Mouse (Mus musculus) E14TG2a.4 (cell line): Measurements from ENCODE around the gene Slc39a7.
"Not testable (repeated sequence)": the region's sequence is repeated elsewhere in the genome, so short reads cannot be mapped to it uniquely, and the experiment has no call there.

Experiments used
- H3K27me3 ChIP-seq: 2 replicates; pipeline ENCODE4 v1.6.1; 2014; ENCODE audit warnings: low read length, control low read depth; ENCODE audit not compliant: insufficient read depth
- H3K36me3 ChIP-seq: 2 replicates; pipeline ENCODE4 v1.6.1; 2014; ENCODE audit warnings: low read length, control low read depth; ENCODE audit not compliant: insufficient read depth
- H3K4me1 ChIP-seq: replicated peaks from 2 replicates; pipeline ENCODE4 v1.6.1; 2014; ENCODE audit warnings: low read depth, low read length, control low read depth
- H3K4me3 ChIP-seq: replicated peaks from 2 replicates; pipeline ENCODE4 v1.5.1; 2014; ENCODE audit warnings: mild to moderate bottlenecking, low read length
- H3K9me3 ChIP-seq: 2 replicates; pipeline ENCODE4 v1.6.1; 2014; ENCODE audit warnings: low read length, control low read depth
- CTCF ChIP-seq: conservative IDR thresholded peaks from 2 replicates; pipeline ENCODE4 v1.5.1; 2014; ENCODE audit warnings: low read length
- NANOG ChIP-seq: IDR thresholded peaks from 2 replicates; pipeline ENCODE4 v1.6.1; 2014; ENCODE audit warnings: borderline replicate concordance, low read length, mixed read lengths
- POU5F1 ChIP-seq: IDR thresholded peaks from 2 replicates; pipeline ENCODE4 v1.6.1; 2014; ENCODE audit warnings: low read length, borderline replicate concordance

The Slc39a7 gene

GRCm38 (mm10) chr17:34022414-34022783 is 9.1 kb downstream of the Slc39a7 start:
- peaks cover 39% of the 10 kb centered on the region for H3K9me3 ChIP-seq
- TF ChIP-seq CTCF (no peak), NANOG (no peak), POU5F1 (no peak)
- H3K4me3 ChIP-seq: peak overlapping the region; percentile 95
- H3K4me1 ChIP-seq: peaks cover 52% of the 10 kb centered on the region
- H3K36me3 ChIP-seq: peaks cover 26% of the 10 kb centered on the region
- H3K27me3 ChIP-seq: peaks cover 17% of the 10 kb centered on the region

GRCm38 (mm10) chr17:34021539-34022413 is 9.7 kb downstream of the Slc39a7 start:
- Histone ChIP-seq H3K9me3 (peaks cover 44% of the 10 kb centered on the region), H3K27me3 (peaks cover 16% of the 10 kb centered on the region), H3K36me3 (peaks cover 26% of the 10 kb centered on the region), H3K4me3 (peak overlapping the region; percentile 95), H3K4me1 (peaks cover 47% of the 10 kb centered on the region)
- no peak for TF ChIP-seq CTCF
- TF ChIP-seq POU5F1: no peak
- TF ChIP-seq NANOG: no peak

- TF ChIP-seq POU5F1 (no peak), CTCF (no peak), NANOG (no peak)
- H3K4me1 ChIP-seq: no peaks in the 10 kb centered on the region
- H3K4me3 ChIP-seq: no peak overlapping the region
- H3K9me3 ChIP-seq: peaks cover 51% of the 10 kb centered on the region
- H3K36me3 ChIP-seq: no peaks in the 10 kb centered on the region
- H3K27me3 ChIP-seq: no peaks in the 10 kb centered on the region
Measured at GRCm38 (mm10) chr17:34013436-34013835, 18.0 kb downstream of the Slc39a7 start.

GRCm38 (mm10) chr17:34010156-34010555 is 21.3 kb downstream of the Slc39a7 start:
- Histone ChIP-seq H3K9me3 (peaks cover 23% of the 10 kb centered on the region), H3K27me3 (peaks cover 9% of the 10 kb centered on the region; the same call in 1 of the 2 replicates), H3K4me3 (no peak overlapping the region), H3K4me1 (peaks cover 4% of the 10 kb centered on the region), H3K36me3 (no peaks in the 10 kb centered on the region)
- no peak for TF ChIP-seq NANOG
- TF ChIP-seq CTCF: no peak
- TF ChIP-seq POU5F1: no peak

GRCm38 (mm10) chr17:34006570-34006969 is 24.9 kb downstream of the Slc39a7 start:
- 0 out of 2 replicates have a peak, but pooled peaks cover 4% of the 10 kb centered on the region for H3K9me3 ChIP-seq
- peaks cover 18% of the 10 kb centered on the region for H3K27me3 ChIP-seq
- H3K4me1 ChIP-seq: peaks cover 13% of the 10 kb centered on the region
- TF ChIP-seq NANOG (no peak), POU5F1 (no peak), CTCF (no peak)
- H3K36me3 ChIP-seq: no peaks in the 10 kb centered on the region
- H3K4me3 ChIP-seq: no peak overlapping the region

- H3K27me3 ChIP-seq: peaks cover 49% of the 10 kb centered on the region
Measured at GRCm38 (mm10) chr17:34003426-34003825, 28.1 kb downstream of the Slc39a7 start.

GRCm38 (mm10) chr17:34000796-34001195 is 30.7 kb downstream of the Slc39a7 start:
- H3K9me3 ChIP-seq, H3K36me3 ChIP-seq: not testable (repeated sequence)
- H3K27me3 ChIP-seq: peaks cover 66% of the 10 kb centered on the region

More at GRCm38 (mm10) chr17:34003426-34003825, 28.1 kb downstream of the Slc39a7 start:
- no peaks in the 10 kb centered on the region for H3K36me3 ChIP-seq
- H3K4me1 ChIP-seq: peaks cover 21% of the 10 kb centered on the region
- peak overlapping the region; percentile 39; the same call in 1 of the 2 replicates for H3K4me3 ChIP-seq
- peak; percentile 96 for TF ChIP-seq CTCF
- TF ChIP-seq NANOG: no peak
- no peak for TF ChIP-seq POU5F1
- 0 out of 2 replicates have a peak, but pooled peaks cover 4% of the 10 kb centered on the region for H3K9me3 ChIP-seq

GRCm38 (mm10) chr17:34000150-34000537 is 31.3 kb downstream of the Slc39a7 start, which contains the start of gene H2-K1:
Gene H2-K1 (minus strand): TSS chr17:34000347.
- peak within 1 kb of the TSS; percentile 80 for H3K4me3 ChIP-seq
- no peaks in the 10 kb centered on the region for H3K36me3 ChIP-seq
- peaks cover 18% of the 10 kb centered on the region for H3K4me1 ChIP-seq
- TF ChIP-seq CTCF (no peak), NANOG (no peak), POU5F1 (no peak)
- peaks cover 66% of the 10 kb centered on the region for H3K27me3 ChIP-seq
- H3K9me3 ChIP-seq: 0 out of 2 replicates have a peak, but pooled peaks cover 4% of the 10 kb centered on the region

More at GRCm38 (mm10) chr17:34000796-34001195, 30.7 kb downstream of the Slc39a7 start:
- H3K4me3 ChIP-seq: not testable (repeated sequence)
- peaks cover 18% of the 10 kb centered on the region for H3K4me1 ChIP-seq
